Mouse (Mus musculus): Measurements from ENCODE around the gene Prr7. TPM values are rescaled to one million over a fixed set of nuclear protein-coding genes. Genes with fewer than 3 reads are reported as not detected.

Prr7 gene
- polyA plus RNA-seq, 1 experiment from 2014 or later = 2.7 TPM

DNA sequence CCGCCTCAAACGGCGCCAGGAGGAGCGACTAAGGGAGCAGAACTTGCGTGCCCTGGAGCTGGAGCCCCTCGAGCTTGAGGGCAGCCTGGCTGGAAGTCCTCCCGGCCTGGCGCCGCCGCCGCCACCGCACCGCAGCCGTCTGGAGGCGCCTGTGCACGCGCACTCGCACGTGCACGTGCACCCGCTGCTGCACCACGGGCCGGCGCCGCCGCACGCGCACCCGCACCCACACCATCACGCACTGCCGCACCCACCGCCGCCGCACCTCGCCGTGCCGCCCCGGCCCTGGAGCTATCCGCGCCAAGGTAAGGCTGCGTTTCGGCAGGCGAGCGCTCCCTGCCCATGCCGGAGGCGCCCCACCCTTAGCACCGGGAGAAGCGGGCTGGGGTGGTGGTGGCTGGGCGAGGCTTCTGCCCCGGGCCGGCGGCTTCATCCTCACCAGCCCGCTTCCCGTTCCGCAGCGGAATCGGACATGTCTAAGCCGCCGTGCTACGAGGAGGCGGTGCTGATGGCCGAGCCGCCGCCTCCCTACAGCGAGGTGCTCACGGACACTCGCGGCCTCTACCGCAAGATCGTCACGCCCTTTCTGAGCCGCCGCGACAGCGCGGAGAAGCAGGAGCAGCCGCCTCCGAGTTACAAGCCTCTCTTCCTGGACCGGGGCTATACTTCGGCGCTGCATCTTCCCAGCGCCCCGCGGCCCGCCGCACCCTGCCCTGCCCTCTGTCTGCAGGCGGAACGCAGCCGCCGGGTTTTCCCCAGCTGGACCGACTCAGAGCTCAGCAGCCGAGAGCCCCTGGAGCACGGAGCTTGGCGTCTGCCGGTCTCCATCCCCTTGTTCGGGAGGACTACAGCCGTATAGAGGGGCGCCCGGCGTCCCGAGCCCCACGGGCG lies 8.3 kb downstream of the Prr7 start:
- WGBS = 2% methylated on average over 41 of the region's 103 CpGs
- H3K27me3 ChIP-seq (replicated peaks; ENCODE audit: control insufficient read depth, insufficient read depth, low read length) = no peaks in the 10 kb centered on the region
- H3K9ac ChIP-seq (ENCODE audit: low read depth, low read length) = peak overlapping the region; percentile 79
- peaks cover 13% of the 10 kb centered on the region for H3K4me1 ChIP-seq (ENCODE audit: control insufficient read depth, insufficient read depth, low read length)
- H3K4me2 ChIP-seq (ENCODE audit: low read depth, low read length) = peak overlapping the region; percentile 100
- peak overlapping the region; percentile 84 for H3K27ac ChIP-seq (replicated peaks; ENCODE audit: low read depth, low read length)
- H3K36me3 ChIP-seq (ENCODE audit: control insufficient read depth, insufficient read depth, low read length) = peaks cover 38% of the 10 kb centered on the region
- ATAC-seq (ENCODE audit: low read depth) (peak; percentile 45), DNase-seq (ENCODE audit: low spot score) (peak; percentile 68)
- H3K9me3 ChIP-seq (ENCODE audit: control insufficient read depth, low read length) = no peaks in the 10 kb centered on the region
- peak overlapping the region; percentile 64 for H3K4me3 ChIP-seq (ENCODE audit: low read depth, low read length)

DNA sequence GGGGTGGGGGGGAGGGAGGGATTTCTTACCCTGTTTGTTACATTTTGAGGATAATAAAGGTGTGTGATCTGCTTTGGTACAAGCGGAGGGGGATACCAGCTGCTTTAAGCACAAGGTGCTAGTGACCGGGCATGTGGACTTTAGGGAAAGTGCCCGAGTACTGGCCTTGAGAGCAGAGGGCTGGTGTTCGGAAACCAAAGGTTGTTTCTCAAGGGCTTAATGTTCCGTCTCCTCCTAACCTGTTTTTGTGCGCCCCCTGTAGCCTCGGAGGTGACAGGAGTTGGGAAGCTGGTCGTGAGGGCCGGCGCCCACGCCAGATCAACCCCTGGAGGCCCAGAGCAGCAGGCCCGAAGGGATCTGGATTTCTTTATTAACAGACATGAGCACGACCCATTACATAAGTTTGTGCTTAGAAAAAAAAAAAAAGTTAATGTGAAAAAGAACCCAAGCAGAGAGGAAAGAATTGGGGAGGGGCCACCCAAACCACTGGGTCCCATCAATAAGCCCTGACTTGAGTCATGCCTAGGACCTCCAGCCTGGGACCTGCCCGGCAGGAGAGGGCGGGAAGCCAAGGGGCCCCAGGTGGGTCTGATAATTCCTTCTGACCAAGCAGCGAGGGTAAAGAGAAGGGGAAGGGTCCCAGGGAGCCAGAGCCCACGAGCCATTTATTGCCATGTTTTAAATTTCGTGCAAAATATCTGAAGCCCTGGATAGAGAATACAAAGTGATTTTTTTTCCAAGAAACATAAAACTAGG lies 9.2 kb downstream of the Prr7 start:
- no peak for ATAC-seq (ENCODE audit: low read depth)
- peak overlapping the region; percentile 100 for H3K4me2 ChIP-seq (ENCODE audit: low read depth, low read length)
- H3K27ac ChIP-seq (replicated peaks; ENCODE audit: low read depth, low read length) = peak overlapping the region; percentile 84
- peaks cover 13% of the 10 kb centered on the region for H3K4me1 ChIP-seq (ENCODE audit: control insufficient read depth, insufficient read depth, low read length)
- 17% methylated on average over 18 of the region's 18 CpGs for WGBS
- no peak for DNase-seq (ENCODE audit: low spot score)
- H3K27me3 ChIP-seq (replicated peaks; ENCODE audit: control insufficient read depth, insufficient read depth, low read length) = no peaks in the 10 kb centered on the region
- H3K9me3 ChIP-seq (ENCODE audit: control insufficient read depth, low read length) = no peaks in the 10 kb centered on the region
- H3K9ac ChIP-seq (ENCODE audit: low read depth, low read length) = peak overlapping the region; percentile 79
- peaks cover 47% of the 10 kb centered on the region for H3K36me3 ChIP-seq (ENCODE audit: control insufficient read depth, insufficient read depth, low read length)
- H3K4me3 ChIP-seq (ENCODE audit: low read depth, low read length) = peak overlapping the region; percentile 64

DNA sequence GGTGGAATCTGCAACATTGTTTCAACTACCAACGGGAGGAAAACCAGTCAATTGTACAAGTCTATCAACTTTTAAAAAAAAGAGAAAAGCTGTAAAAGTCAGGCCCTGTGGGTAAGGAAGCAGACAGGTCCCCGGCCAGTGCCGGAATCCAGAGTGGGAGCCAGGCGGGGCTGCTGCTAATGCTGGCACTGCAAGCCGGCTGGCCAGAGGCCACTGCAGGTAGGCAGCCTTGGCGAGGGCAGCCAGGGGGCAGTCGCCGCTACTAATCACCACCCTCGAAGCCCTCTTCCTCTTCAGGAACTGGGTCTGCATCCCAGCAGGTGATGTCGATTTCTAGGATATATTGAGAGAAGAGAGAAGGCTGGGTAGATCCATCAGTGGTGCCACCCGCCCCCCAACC lies 9.9 kb downstream of the Prr7 start:
- peaks cover 52% of the 10 kb centered on the region for H3K36me3 ChIP-seq (ENCODE audit: control insufficient read depth, insufficient read depth, low read length)

DNA sequence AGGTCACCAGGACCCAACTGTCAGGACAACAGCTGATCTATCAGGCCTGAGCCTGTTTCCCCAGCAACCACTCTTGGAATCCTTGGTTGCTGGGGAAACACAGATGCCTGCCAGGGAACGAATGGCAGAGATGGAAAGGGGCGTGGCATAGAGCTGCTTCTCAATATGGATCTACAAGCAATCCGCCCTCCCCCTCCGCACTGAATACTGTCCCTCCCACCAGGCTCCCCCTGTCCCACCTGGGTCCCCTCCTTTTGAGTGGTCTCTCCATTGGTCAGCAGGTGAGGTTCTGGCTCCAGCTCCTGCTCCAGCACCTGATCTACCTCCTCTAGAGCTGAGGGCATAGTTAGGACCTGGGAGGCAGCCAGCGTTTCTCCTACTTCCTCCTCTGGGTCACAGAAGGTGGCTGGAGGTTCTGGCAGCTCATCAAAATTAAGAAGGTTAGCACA lies 10.6 kb downstream of the Prr7 start:
- Histone ChIP-seq H3K9ac (ENCODE audit: low read depth, low read length) (no peak overlapping the region), H3K9me3 (ENCODE audit: control insufficient read depth, low read length) (no peaks in the 10 kb centered on the region), H3K27me3 (replicated peaks; ENCODE audit: control insufficient read depth, insufficient read depth, low read length) (no peaks in the 10 kb centered on the region), H3K4me1 (ENCODE audit: control insufficient read depth, insufficient read depth, low read length) (peaks cover 13% of the 10 kb centered on the region), H3K36me3 (ENCODE audit: control insufficient read depth, insufficient read depth, low read length) (peaks cover 58% of the 10 kb centered on the region), H3K27ac (replicated peaks; ENCODE audit: low read depth, low read length) (no peak overlapping the region), H3K4me2 (ENCODE audit: low read depth, low read length) (no peak overlapping the region), H3K4me3 (ENCODE audit: low read depth, low read length) (no peak overlapping the region)
- ATAC-seq (ENCODE audit: low read depth) = no peak
- peak; percentile 68 for DNase-seq (ENCODE audit: low spot score)
- WGBS = 52% methylated on average over 5 of the region's 5 CpGs

More for the DNA sequence above, 9.9 kb downstream of the Prr7 start:
- H3K4me3 ChIP-seq (ENCODE audit: low read depth, low read length) = no peak overlapping the region
- no peaks in the 10 kb centered on the region for H3K27me3 ChIP-seq (replicated peaks; ENCODE audit: control insufficient read depth, insufficient read depth, low read length)
- ATAC-seq (ENCODE audit: low read depth) (no peak), DNase-seq (ENCODE audit: low spot score) (no peak)
- H3K9ac ChIP-seq (ENCODE audit: low read depth, low read length) = no peak overlapping the region
- 67% methylated on average over 11 of the region's 11 CpGs for WGBS
- no peak overlapping the region for H3K27ac ChIP-seq (replicated peaks; ENCODE audit: low read depth, low read length)
- H3K4me1 ChIP-seq (ENCODE audit: control insufficient read depth, insufficient read depth, low read length) = peaks cover 13% of the 10 kb centered on the region
- H3K4me2 ChIP-seq (ENCODE audit: low read depth, low read length) = no peak overlapping the region
- H3K9me3 ChIP-seq (ENCODE audit: control insufficient read depth, low read length) = no peaks in the 10 kb centered on the region

DNA sequence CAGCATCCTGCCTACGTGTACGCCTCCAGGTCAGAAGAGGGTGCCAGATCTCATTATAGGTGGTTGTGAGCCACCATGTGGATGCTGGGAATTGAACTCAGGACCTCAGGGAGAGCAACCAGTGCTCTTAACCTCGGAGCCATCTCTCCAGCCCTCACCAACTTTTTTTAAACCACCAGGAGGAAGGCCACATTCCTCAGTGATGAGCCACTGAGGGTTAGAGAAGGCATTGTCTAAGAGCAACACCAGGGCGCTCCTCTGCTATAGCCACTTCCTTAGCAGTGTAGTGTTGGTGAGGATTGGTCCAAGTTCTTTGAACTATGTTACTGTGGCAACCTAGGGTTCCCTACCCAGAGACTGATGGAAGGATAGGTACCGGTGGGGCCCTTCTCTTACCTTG lies 11.7 kb downstream of the Prr7 start:
- DNase-seq (ENCODE audit: low spot score) (no peak), ATAC-seq (ENCODE audit: low read depth) (no peak)
- Histone ChIP-seq H3K4me2 (ENCODE audit: low read depth, low read length) (no peak overlapping the region), H3K36me3 (ENCODE audit: control insufficient read depth, insufficient read depth, low read length) (peaks cover 70% of the 10 kb centered on the region), H3K4me1 (ENCODE audit: control insufficient read depth, insufficient read depth, low read length) (peaks cover 10% of the 10 kb centered on the region), H3K4me3 (ENCODE audit: low read depth, low read length) (no peak overlapping the region), H3K27ac (replicated peaks; ENCODE audit: low read depth, low read length) (no peak overlapping the region), H3K9me3 (ENCODE audit: control insufficient read depth, low read length) (no peaks in the 10 kb centered on the region), H3K27me3 (replicated peaks; ENCODE audit: control insufficient read depth, insufficient read depth, low read length) (no peaks in the 10 kb centered on the region), H3K9ac (ENCODE audit: low read depth, low read length) (no peak overlapping the region)
- 93% methylated on average over 5 of the region's 5 CpGs for WGBS

DNA sequence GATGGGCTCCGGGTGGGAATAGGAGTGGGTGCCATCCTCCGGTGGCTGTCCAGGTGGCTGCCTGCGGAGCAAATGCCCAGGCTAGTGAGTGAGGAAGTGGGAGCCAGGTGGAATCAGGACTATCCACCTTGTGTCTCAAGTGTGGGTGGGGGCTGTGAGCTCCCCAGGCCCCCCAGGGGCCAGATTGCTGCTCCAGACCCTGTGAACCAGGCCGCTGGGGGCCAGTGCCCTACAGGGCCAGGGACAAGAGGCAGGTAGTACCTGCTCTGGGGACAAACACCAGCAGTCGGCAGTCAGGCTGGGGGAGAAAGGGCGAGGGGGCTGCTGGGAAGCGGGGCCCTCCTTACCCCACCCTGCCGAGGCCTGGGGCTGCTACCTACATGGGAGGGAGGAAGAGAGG lies 12.2 kb downstream of the Prr7 start:
- no peak overlapping the region for H3K9ac ChIP-seq (ENCODE audit: low read depth, low read length)
- 94% methylated on average over 7 of the region's 8 CpGs for WGBS
- H3K27ac ChIP-seq (replicated peaks; ENCODE audit: low read depth, low read length) = no peak overlapping the region
- DNase-seq (ENCODE audit: low spot score) (no peak), ATAC-seq (ENCODE audit: low read depth) (no peak)
- H3K4me2 ChIP-seq (ENCODE audit: low read depth, low read length) = no peak overlapping the region
- no peak overlapping the region for H3K4me3 ChIP-seq (ENCODE audit: low read depth, low read length)
- H3K27me3 ChIP-seq (replicated peaks; ENCODE audit: control insufficient read depth, insufficient read depth, low read length) = no peaks in the 10 kb centered on the region
- H3K36me3 ChIP-seq (ENCODE audit: control insufficient read depth, insufficient read depth, low read length) = peaks cover 75% of the 10 kb centered on the region
- H3K9me3 ChIP-seq (ENCODE audit: control insufficient read depth, low read length) = no peaks in the 10 kb centered on the region
- peaks cover 5% of the 10 kb centered on the region; the same call in 1 of the 2 replicates for H3K4me1 ChIP-seq (ENCODE audit: control insufficient read depth, insufficient read depth, low read length)

DNA sequence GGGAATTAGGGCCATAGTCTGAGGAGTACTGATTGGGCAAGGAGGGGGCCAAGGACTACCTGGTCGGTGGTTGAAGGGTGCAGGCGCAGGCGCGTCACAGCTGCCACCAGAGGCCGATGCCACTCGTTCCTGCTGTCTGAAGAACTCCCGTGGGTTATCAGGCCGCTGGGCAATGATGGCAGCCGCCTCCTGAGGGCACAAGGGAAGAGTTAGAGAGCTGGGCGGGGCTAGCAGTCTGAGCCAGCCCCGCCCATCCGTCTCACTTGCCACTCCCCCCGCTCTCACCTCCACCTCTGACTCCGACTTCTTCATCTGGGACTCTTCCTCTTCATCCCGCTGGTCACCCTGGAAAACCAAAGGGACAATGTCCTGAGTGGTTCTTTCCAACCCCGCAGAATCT lies 13.4 kb downstream of the Prr7 start:
- no peak for ATAC-seq (ENCODE audit: low read depth)
- H3K4me2 ChIP-seq (ENCODE audit: low read depth, low read length) = no peak overlapping the region
- peaks cover 5% of the 10 kb centered on the region; the same call in 1 of the 2 replicates for H3K4me1 ChIP-seq (ENCODE audit: control insufficient read depth, insufficient read depth, low read length)
- H3K27me3 ChIP-seq (replicated peaks; ENCODE audit: control insufficient read depth, insufficient read depth, low read length) = no peaks in the 10 kb centered on the region
- no peak overlapping the region for H3K27ac ChIP-seq (replicated peaks; ENCODE audit: low read depth, low read length)
- no peak overlapping the region for H3K9ac ChIP-seq (ENCODE audit: low read depth, low read length)
- no peaks in the 10 kb centered on the region for H3K9me3 ChIP-seq (ENCODE audit: control insufficient read depth, low read length)
- peaks cover 87% of the 10 kb centered on the region for H3K36me3 ChIP-seq (ENCODE audit: control insufficient read depth, insufficient read depth, low read length)
- no peak overlapping the region for H3K4me3 ChIP-seq (ENCODE audit: low read depth, low read length)
- 79% methylated on average over 13 of the region's 16 CpGs for WGBS
- no peak for DNase-seq (ENCODE audit: low spot score)

DNA sequence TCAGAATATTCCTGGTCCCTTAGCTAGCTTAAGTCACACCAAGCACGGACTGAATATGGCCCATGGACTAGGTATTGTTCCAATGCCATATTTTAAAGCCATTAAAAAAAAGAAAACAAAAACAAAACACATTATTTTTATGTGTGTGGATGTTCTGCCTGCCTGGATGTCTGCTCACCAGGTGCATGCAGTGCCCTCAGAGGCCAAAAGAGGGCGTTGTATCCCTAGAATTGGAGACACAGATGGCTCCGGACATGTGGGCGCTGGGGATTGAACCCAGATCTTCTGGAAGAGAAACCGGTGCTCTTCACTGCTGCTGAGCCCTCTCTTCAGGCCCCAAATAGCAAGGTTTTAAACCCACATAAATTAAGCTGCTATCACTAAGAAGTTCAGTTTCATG lies 14.0 kb downstream of the Prr7 start:
- DNase-seq (ENCODE audit: low spot score) = no peak
- Histone ChIP-seq H3K9ac (ENCODE audit: low read depth, low read length) (no peak overlapping the region), H3K9me3 (ENCODE audit: control insufficient read depth, low read length) (no peaks in the 10 kb centered on the region), H3K4me1 (ENCODE audit: control insufficient read depth, insufficient read depth, low read length) (peaks cover 3% of the 10 kb centered on the region), H3K4me2 (ENCODE audit: low read depth, low read length) (no peak overlapping the region), H3K27me3 (replicated peaks; ENCODE audit: control insufficient read depth, insufficient read depth, low read length) (no peaks in the 10 kb centered on the region), H3K36me3 (ENCODE audit: control insufficient read depth, insufficient read depth, low read length) (peaks cover 90% of the 10 kb centered on the region), H3K4me3 (ENCODE audit: low read depth, low read length) (no peak overlapping the region), H3K27ac (replicated peaks; ENCODE audit: low read depth, low read length) (no peak overlapping the region)
- no peak for ATAC-seq (ENCODE audit: low read depth)
- WGBS = 60% methylated on average over 5 of the region's 5 CpGs

Data from embryonic facial prominence, embryonic 14.5 days (tissue).